Mouse (Mus musculus): Measurements from ENCODE around the gene Iqcf4. TPM values are rescaled to one million over a fixed set of nuclear protein-coding genes. Genes with fewer than 3 reads are reported as not detected.

The Iqcf4 gene
- polyA plus RNA-seq, 1 experiment from 2014 or later, result not detected

GRCm38 (mm10) chr9:106519433-106519832 lies 51.4 kb downstream of the Iqcf4 start:
- Histone ChIP-seq H3K9me3 (replicated peaks) (no peaks in the 10 kb centered on the region), H3K4me1 (replicated peaks) (no peaks in the 10 kb centered on the region), H3K9ac (no peak overlapping the region), H3K4me3 (no peak overlapping the region), H3K4me2 (no peak overlapping the region), H3K27me3 (replicated peaks) (peaks cover 23% of the 10 kb centered on the region), H3K27ac (ENCODE audit: poor library complexity, severe bottlenecking) (no peak overlapping the region), H3K36me3 (no peaks in the 10 kb centered on the region)
- WGBS, result 68% methylated on average over 2 of the region's 2 CpGs
- no peak for ATAC-seq (ENCODE audit: insufficient number of reproducible peaks, low FRiP score)

Other genes with a start within 250 kb of the Iqcf4 start
- gene Dusp7, start 202.4 kb downstream of the Iqcf4 start, polyA plus RNA-seq (2016; fragmentation: Nextera tagmentation; extraction: Ambion mirVana), result 16.9 and 20.1 TPM in 2 replicates
- gene Rpl29, start 141.5 kb downstream of the Iqcf4 start, polyA plus RNA-seq (2016; fragmentation: Nextera tagmentation; extraction: Ambion mirVana), result 608 and 648 TPM in 2 replicates
- 26.9 and 27.1 TPM in 2 replicates for gene Acy1, start 132.7 kb downstream of the Iqcf4 start, polyA plus RNA-seq (2016; fragmentation: Nextera tagmentation; extraction: Ambion mirVana)
- gene Abhd14b, start 123.5 kb downstream of the Iqcf4 start, polyA plus RNA-seq (2016; fragmentation: Nextera tagmentation; extraction: Ambion mirVana), result 4.8 and 5.1 TPM in 2 replicates
- gene Abhd14a, start 123.3 kb downstream of the Iqcf4 start, polyA plus RNA-seq (2016; fragmentation: Nextera tagmentation; extraction: Ambion mirVana), result 39.7 and 44.4 TPM in 2 replicates
- gene Pcbp4, start 117.7 kb downstream of the Iqcf4 start, polyA plus RNA-seq (2016; fragmentation: Nextera tagmentation; extraction: Ambion mirVana), result 96.9 and 109 TPM in 2 replicates
- 0.41 and 0.46 TPM in 2 replicates for gene Gpr62, start 105.1 kb downstream of the Iqcf4 start, polyA plus RNA-seq (2016; fragmentation: Nextera tagmentation; extraction: Ambion mirVana)
- 32.5 and 34.5 TPM in 2 replicates for gene Rrp9, start 95.0 kb downstream of the Iqcf4 start, polyA plus RNA-seq (2016; fragmentation: Nextera tagmentation; extraction: Ambion mirVana)
- gene Parp3, start 94.0 kb downstream of the Iqcf4 start, polyA plus RNA-seq (2016; fragmentation: Nextera tagmentation; extraction: Ambion mirVana), result 1.0 and 1.6 TPM in 2 replicates
- gene Iqcf1, start 71.0 kb downstream of the Iqcf4 start, polyA plus RNA-seq (2016; fragmentation: Nextera tagmentation; extraction: Ambion mirVana), result not detected in 2 replicates
- gene Iqcf5, start 56.4 kb downstream of the Iqcf4 start, polyA plus RNA-seq (2016; fragmentation: Nextera tagmentation; extraction: Ambion mirVana), result not detected in 2 replicates
- not detected in 2 replicates for gene Iqcf3, start 9.4 kb downstream of the Iqcf4 start, polyA plus RNA-seq (2016; fragmentation: Nextera tagmentation; extraction: Ambion mirVana)
- gene Iqcf6, start 55.6 kb upstream of the Iqcf4 start, polyA plus RNA-seq (2016; fragmentation: Nextera tagmentation; extraction: Ambion mirVana), result not detected in 2 replicates
- gene Grm2, start 85.1 kb upstream of the Iqcf4 start, polyA plus RNA-seq (2016; fragmentation: Nextera tagmentation; extraction: Ambion mirVana), result not detected in 2 replicates
- gene Tex264, start 114.9 kb upstream of the Iqcf4 start, polyA plus RNA-seq (2016; fragmentation: Nextera tagmentation; extraction: Ambion mirVana), result 37.3 and 39.4 TPM in 2 replicates
- gene Rad54l2, start 218.2 kb upstream of the Iqcf4 start, polyA plus RNA-seq (2016; fragmentation: Nextera tagmentation; extraction: Ambion mirVana), result 3.9 and 5.3 TPM in 2 replicates

All from heart, embryonic 12.5 days (tissue).